Mouse (Mus musculus) heart, postnatal 0 days (tissue): ENCODE data around the gene Vdac2. TPM values are rescaled to one million over a fixed set of nuclear protein-coding genes. Genes with fewer than 3 reads are reported as not detected.

ENCODE experiments used
- ATAC-seq: fragments of 200-750 bp; cut with Nextera tagmentation; 2 replicates; pipeline ENCODE4 v1.8.0; 2017; ENCODE audit warnings: low read depth, moderate number of reproducible peaks, moderate library complexity; ENCODE audit not compliant: insufficient read depth
- DNase-seq: peaks from one replicate; pipeline ENCODE4 v3.0.0-alpha.2; 2016; ENCODE audit warnings: low spot score
- H3K27ac ChIP-seq: fragments of 300-500 bp; sonication (generic); 2 replicates; pipeline ENCODE4 v1.5.1; 2014; ENCODE audit warnings: low read depth, mild to moderate bottlenecking
- H3K27me3 ChIP-seq: fragments of 300-500 bp; sonication (generic); 2 replicates; pipeline ENCODE4 v1.6.1; 2014; ENCODE audit warnings: low read length, mixed read lengths; ENCODE audit not compliant: control insufficient read depth, insufficient read depth
- H3K36me3 ChIP-seq: fragments of 300-500 bp; sonication (generic); replicated peaks from 2 replicates; pipeline ENCODE4 v1.6.1; 2014; ENCODE audit warnings: low read length, mixed read lengths; ENCODE audit not compliant: control insufficient read depth, insufficient read depth
- H3K4me1 ChIP-seq: fragments of 300-500 bp; sonication (generic); 2 replicates; pipeline ENCODE4 v1.6.1; 2014; ENCODE audit warnings: antibody characterized with exemption; ENCODE audit not compliant: control insufficient read depth, insufficient read depth
- H3K4me2 ChIP-seq: fragments of 300-500 bp; sonication (generic); 2 replicates; pipeline ENCODE4 v1.6.1; 2014; ENCODE audit warnings: low read depth, mild to moderate bottlenecking, low read length, moderate library complexity
- H3K4me3 ChIP-seq: fragments of 300-500 bp; sonication (generic); 2 replicates; pipeline ENCODE4 v1.5.1; 2014; ENCODE audit warnings: low read depth, low read length
- H3K9ac ChIP-seq: fragments of 300-500 bp; sonication (generic); replicated peaks from 2 replicates; pipeline ENCODE4 v1.6.1; 2014; ENCODE audit warnings: low read depth, low read length, mixed read lengths
- H3K9me3 ChIP-seq: fragments of 300-500 bp; sonication (generic); replicated peaks from 2 replicates; pipeline ENCODE4 v1.6.1; 2016; ENCODE audit warnings: low read length; ENCODE audit not compliant: control insufficient read depth
- CTCF ChIP-seq: IDR thresholded peaks from 2 replicates; pipeline ENCODE4 v1.5.1; 2016; ENCODE audit warnings: antibody characterized with exemption, control low read depth, low read depth
- EP300 ChIP-seq: IDR thresholded peaks from 2 replicates; pipeline ENCODE4 v1.6.1; 2016; ENCODE audit warnings: antibody characterized with exemption, low read depth
- WGBS: fragments of 180-500 bp; shearing (Covaris S2); extraction: QIAGEN DNeasy Blood & Tissue Kit; methylation state at CpG from one replicate; pipeline ENCODE4 v1.1.7; 2014; 5-methylcytosine and 5-hydroxymethylcytosine counted together
- polyA plus RNA-seq: library from polyadenylated mRNA; unstranded; fragments of >200 nt; fragmentation: Nextera tagmentation; extraction: Ambion mirVana; gene quantifications from 2 replicates; pipeline ENCODE4 v1.2.1, GENCODE M21; 2015
- total RNA-seq: library from RNA; depleted of rRNA; stranded (reverse); fragments of >200 nt; gene quantifications from 2 replicates; pipeline ENCODE4 v1.2.3, GENCODE M21; 2014; ENCODE audit warnings: low replicate concordance

Gene Vdac2
- total and polyA plus RNA-seq, 2 experiments from 2014 or later: 619 to 663 TPM

- peak; percentile 71 for TF ChIP-seq CTCF
- no peak for TF ChIP-seq EP300
- Histone ChIP-seq H3K9ac (no peak overlapping the region), H3K4me3 (no peak overlapping the region), H3K36me3 (no peaks in the 10 kb centered on the region), H3K4me2 (no peak overlapping the region; the same call in 1 of the 2 replicates), H3K9me3 (no peaks in the 10 kb centered on the region), H3K27ac (no peak overlapping the region), H3K4me1 (peaks cover 2% of the 10 kb centered on the region; the same call in 1 of the 2 replicates), H3K27me3 (no peaks in the 10 kb centered on the region)
- DNase-seq (peak; percentile 72), ATAC-seq (peak; percentile 47)
- 20% methylated on average over 14 of the region's 14 CpGs for WGBS
Observed at GRCm38 (mm10) chr14:21812590-21813162, 12.4 kb upstream of the Vdac2 start.

GRCm38 (mm10) chr14:21813216-21813615 lies 11.8 kb upstream of the Vdac2 start:
- DNase-seq (peak; percentile 5), ATAC-seq (no peak)
- H3K4me3 ChIP-seq: no peak overlapping the region
- H3K4me2 ChIP-seq: no peak overlapping the region
- TF ChIP-seq EP300 (no peak), CTCF (no peak)
- H3K4me1 ChIP-seq: peaks cover 2% of the 10 kb centered on the region; the same call in 1 of the 2 replicates
- no peak overlapping the region for H3K9ac ChIP-seq
- no peaks in the 10 kb centered on the region for H3K36me3 ChIP-seq
- no peaks in the 10 kb centered on the region for H3K9me3 ChIP-seq
- no peaks in the 10 kb centered on the region for H3K27me3 ChIP-seq
- no peak overlapping the region for H3K27ac ChIP-seq
- 30% methylated on average over 4 of the region's 4 CpGs for WGBS

- DNase-seq: peak; percentile 4
- 75% methylated on average over 3 of the region's 3 CpGs for WGBS
- TF ChIP-seq EP300 (no peak), CTCF (no peak)
Observed at GRCm38 (mm10) chr14:21813847-21814246, 11.2 kb upstream of the Vdac2 start.

GRCm38 (mm10) chr14:21814606-21815005 lies 10.4 kb upstream of the Vdac2 start:
- ATAC-seq (no peak), DNase-seq (no peak)
- WGBS: 88% methylated on average over 4 of the region's 4 CpGs
- no peaks in the 10 kb centered on the region for H3K27me3 ChIP-seq
- TF ChIP-seq EP300 (no peak), CTCF (no peak)
- H3K27ac ChIP-seq: no peak overlapping the region
- H3K4me2 ChIP-seq: no peak overlapping the region
- H3K9ac ChIP-seq: no peak overlapping the region
- H3K36me3 ChIP-seq: no peaks in the 10 kb centered on the region
- no peak overlapping the region for H3K4me3 ChIP-seq
- H3K4me1 ChIP-seq: peaks cover 2% of the 10 kb centered on the region; the same call in 1 of the 2 replicates
- H3K9me3 ChIP-seq: no peaks in the 10 kb centered on the region

More at GRCm38 (mm10) chr14:21813847-21814246, 11.2 kb upstream of the Vdac2 start:
- Histone ChIP-seq H3K4me3 (no peak overlapping the region), H3K27me3 (no peaks in the 10 kb centered on the region), H3K4me2 (no peak overlapping the region), H3K9me3 (no peaks in the 10 kb centered on the region), H3K27ac (no peak overlapping the region), H3K4me1 (peaks cover 2% of the 10 kb centered on the region; the same call in 1 of the 2 replicates), H3K36me3 (no peaks in the 10 kb centered on the region), H3K9ac (no peak overlapping the region)
- no peak for ATAC-seq

- H3K9ac ChIP-seq: no peak overlapping the region
- 58% methylated on average over 3 of the region's 3 CpGs for WGBS
- DNase-seq (no peak), ATAC-seq (no peak)
- no peaks in the 10 kb centered on the region for H3K36me3 ChIP-seq
- H3K4me3 ChIP-seq: no peak overlapping the region
- no peak for TF ChIP-seq CTCF
- TF ChIP-seq EP300: no peak
- no peak overlapping the region for H3K4me2 ChIP-seq
- H3K9me3 ChIP-seq: no peaks in the 10 kb centered on the region
- H3K27ac ChIP-seq: no peak overlapping the region
- H3K27me3 ChIP-seq: no peaks in the 10 kb centered on the region
- H3K4me1 ChIP-seq: peaks cover 2% of the 10 kb centered on the region; the same call in 1 of the 2 replicates
Observed at GRCm38 (mm10) chr14:21816255-21816654, 8.8 kb upstream of the Vdac2 start.

- H3K27ac ChIP-seq: no peak overlapping the region
- no peaks in the 10 kb centered on the region for H3K27me3 ChIP-seq
- DNase-seq (no peak), ATAC-seq (no peak)
- H3K36me3 ChIP-seq: no peaks in the 10 kb centered on the region
- 71% methylated on average over 4 of the region's 4 CpGs for WGBS
- no peaks in the 10 kb centered on the region for H3K9me3 ChIP-seq
- no peak overlapping the region for H3K4me3 ChIP-seq
- no peak overlapping the region for H3K4me2 ChIP-seq
- H3K9ac ChIP-seq: no peak overlapping the region
- no peak for TF ChIP-seq EP300
- no peak for TF ChIP-seq CTCF
- peaks cover 4% of the 10 kb centered on the region for H3K4me1 ChIP-seq
Observed at GRCm38 (mm10) chr14:21817453-21817852, 7.6 kb upstream of the Vdac2 start.
